Mouse (Mus musculus) forebrain, postnatal 0 days (tissue): ENCODE data around the gene Ctsl. TPM values are rescaled to one million over a fixed set of nuclear protein-coding genes. Genes with fewer than 3 reads are reported as not detected.

Experiments used
- ATAC-seq: fragments of 200-750 bp; cut with Nextera tagmentation; 2 replicates; pipeline ENCODE4 v1.8.0; 2017; ENCODE audit warnings: mild to moderate bottlenecking, moderate library complexity
- DNase-seq: peaks from one replicate; pipeline ENCODE4 v3.0.0-alpha.2; 2015
- H3K27ac ChIP-seq: fragments of 300-500 bp; sonication (generic); 2 replicates; pipeline ENCODE4 v1.5.1; 2014; ENCODE audit warnings: low read depth, mild to moderate bottlenecking, antibody characterized with exemption, low read length, moderate library complexity, mixed read lengths
- H3K27me3 ChIP-seq: fragments of 300-500 bp; sonication (generic); 2 replicates; pipeline ENCODE4 v1.6.1; 2014; ENCODE audit warnings: mild to moderate bottlenecking, low read length, mixed read lengths; ENCODE audit not compliant: insufficient read depth
- H3K36me3 ChIP-seq: fragments of 300-500 bp; sonication (generic); 2 replicates; pipeline ENCODE4 v1.6.1; 2014; ENCODE audit warnings: mild to moderate bottlenecking, moderate library complexity; ENCODE audit not compliant: insufficient read depth
- H3K4me1 ChIP-seq: fragments of 300-500 bp; sonication (generic); 2 replicates; pipeline ENCODE4 v1.6.1; 2014; ENCODE audit warnings: antibody characterized with exemption; ENCODE audit not compliant: insufficient read depth
- H3K4me2 ChIP-seq: fragments of 300-500 bp; sonication (generic); 2 replicates; pipeline ENCODE4 v1.6.1; 2014; ENCODE audit warnings: low read depth, mild to moderate bottlenecking, moderate library complexity
- H3K4me3 ChIP-seq: fragments of 300-500 bp; sonication (generic); 2 replicates; pipeline ENCODE4 v1.5.1; 2014; ENCODE audit warnings: low read depth, low read length, mixed read lengths
- H3K9ac ChIP-seq: fragments of 300-500 bp; sonication (generic); 2 replicates; pipeline ENCODE4 v1.6.1; 2014; ENCODE audit warnings: mild to moderate bottlenecking
- H3K9me3 ChIP-seq: fragments of 300-500 bp; sonication (generic); 2 replicates; pipeline ENCODE4 v1.6.1; 2016; ENCODE audit warnings: low read length
- CTCF ChIP-seq: sonication (generic); IDR thresholded peaks from 2 replicates; pipeline ENCODE4 v1.5.1; 2016; ENCODE audit warnings: antibody characterized with exemption, control low read depth, low read depth
- WGBS: fragments of 180-500 bp; shearing (Covaris S2); extraction: QIAGEN DNeasy Blood & Tissue Kit; methylation state at CpG from one replicate; pipeline ENCODE4 v1.1.7; 2014; 5-methylcytosine and 5-hydroxymethylcytosine counted together
- polyA plus RNA-seq: library from polyadenylated mRNA; unstranded; fragments of >200 nt; fragmentation: Nextera tagmentation; extraction: Ambion mirVana; gene quantifications from 2 replicates; pipeline ENCODE4 v1.2.1, GENCODE M21; 2015
- total RNA-seq: library from RNA; depleted of rRNA; stranded (reverse); fragments of >200 nt; gene quantifications from 2 replicates; pipeline ENCODE4 v1.2.3, GENCODE M21; 2014

The Ctsl gene
- total and polyA plus RNA-seq, 2 experiments from 2014 or later, result 149 to 182 TPM

GRCm38 (mm10) chr13:64333102-64333501 lies 37.6 kb downstream of the Ctsl start:
- Histone ChIP-seq H3K4me3 (no peak overlapping the region), H3K36me3 (no peaks in the 10 kb centered on the region), H3K9ac (no peak overlapping the region), H3K27me3 (no peaks in the 10 kb centered on the region), H3K9me3 (no peaks in the 10 kb centered on the region), H3K4me1 (no peaks in the 10 kb centered on the region), H3K27ac (no peak overlapping the region), H3K4me2 (no peak overlapping the region)
- TF ChIP-seq CTCF, result no peak
- DNase-seq (no peak), ATAC-seq (no peak)
- 92% methylated on average over 3 of the region's 3 CpGs for WGBS

GRCm38 (mm10) chr13:64332321-64332720 lies 38.4 kb downstream of the Ctsl start:
- DNase-seq, result no peak
- H3K27me3 ChIP-seq, result no peaks in the 10 kb centered on the region
- H3K4me1 ChIP-seq, result no peaks in the 10 kb centered on the region
- no peak for TF ChIP-seq CTCF
- 88% methylated on average over 6 of the region's 6 CpGs for WGBS
- H3K9ac ChIP-seq, result no peak overlapping the region
- ATAC-seq, result no peak
- no peaks in the 10 kb centered on the region for H3K36me3 ChIP-seq
- no peaks in the 10 kb centered on the region for H3K9me3 ChIP-seq
- no peak overlapping the region for H3K4me2 ChIP-seq
- H3K4me3 ChIP-seq, result no peak overlapping the region
- no peak overlapping the region for H3K27ac ChIP-seq

DNA sequence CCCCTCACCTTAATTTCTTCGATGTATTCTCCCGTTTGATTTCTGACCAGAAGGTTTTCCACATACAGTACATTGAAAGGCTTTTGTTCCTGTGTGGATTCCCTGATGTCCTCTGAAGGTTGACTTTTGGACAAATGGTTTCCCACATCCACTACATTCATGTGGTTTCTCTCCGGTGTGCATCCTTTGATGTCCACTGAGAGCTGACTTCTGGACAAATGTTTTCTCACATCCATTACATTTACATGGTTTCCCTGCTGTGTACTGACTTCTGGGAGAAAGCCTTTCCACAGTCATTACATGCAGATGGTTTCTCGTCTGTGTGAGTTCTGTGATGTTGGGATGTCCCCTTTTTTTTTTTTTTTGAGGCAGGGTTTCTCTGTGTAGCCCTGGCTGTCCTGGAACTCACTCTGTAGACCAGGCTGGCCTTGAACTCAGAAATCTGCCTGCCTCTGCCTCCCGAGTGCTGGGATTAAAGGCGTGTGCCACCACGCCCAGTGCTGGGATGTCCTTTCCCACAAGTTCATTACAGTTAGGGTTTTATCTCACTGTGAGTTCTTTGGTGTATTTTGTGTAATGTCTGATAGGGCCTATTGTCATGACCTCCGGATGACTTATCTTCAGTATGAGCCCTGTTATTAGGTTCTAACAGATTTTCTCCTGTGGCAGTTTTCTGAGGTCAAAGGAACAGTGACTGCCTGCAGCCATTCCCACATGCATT lies 48.0 kb downstream of the Ctsl start:
- Histone ChIP-seq H3K4me3 (no peak overlapping the region), H3K4me2 (no peak overlapping the region), H3K9ac (no peak overlapping the region), H3K27me3 (no peaks in the 10 kb centered on the region), H3K9me3 (no peaks in the 10 kb centered on the region), H3K27ac (no peak overlapping the region), H3K36me3 (no peaks in the 10 kb centered on the region), H3K4me1 (no peaks in the 10 kb centered on the region)
- no peak for ATAC-seq
- no peak for DNase-seq
- no peak for TF ChIP-seq CTCF
- 91% methylated on average over 8 of the region's 8 CpGs for WGBS

- Histone ChIP-seq H3K27me3 (no peaks in the 10 kb centered on the region), H3K27ac (no peak overlapping the region), H3K4me2 (no peak overlapping the region), H3K4me3 (no peak overlapping the region), H3K4me1 (no peaks in the 10 kb centered on the region), H3K9me3 (no peaks in the 10 kb centered on the region), H3K9ac (no peak overlapping the region), H3K36me3 (no peaks in the 10 kb centered on the region)
- WGBS, result 90% methylated on average over 8 of the region's 8 CpGs
- ATAC-seq, result no peak
- TF ChIP-seq CTCF, result no peak
- no peak for DNase-seq
Observed at GRCm38 (mm10) chr13:64320334-64320733, 50.4 kb downstream of the Ctsl start.

- no peak for DNase-seq
- Histone ChIP-seq H3K9me3 (no peaks in the 10 kb centered on the region), H3K4me2 (no peak overlapping the region), H3K27ac (no peak overlapping the region), H3K4me3 (no peak overlapping the region), H3K4me1 (no peaks in the 10 kb centered on the region), H3K9ac (no peak overlapping the region), H3K27me3 (no peaks in the 10 kb centered on the region), H3K36me3 (no peaks in the 10 kb centered on the region)
- ATAC-seq, result no peak
- TF ChIP-seq CTCF, result no peak
Observed at GRCm38 (mm10) chr13:64319782-64320181, 50.9 kb downstream of the Ctsl start.

DNA sequence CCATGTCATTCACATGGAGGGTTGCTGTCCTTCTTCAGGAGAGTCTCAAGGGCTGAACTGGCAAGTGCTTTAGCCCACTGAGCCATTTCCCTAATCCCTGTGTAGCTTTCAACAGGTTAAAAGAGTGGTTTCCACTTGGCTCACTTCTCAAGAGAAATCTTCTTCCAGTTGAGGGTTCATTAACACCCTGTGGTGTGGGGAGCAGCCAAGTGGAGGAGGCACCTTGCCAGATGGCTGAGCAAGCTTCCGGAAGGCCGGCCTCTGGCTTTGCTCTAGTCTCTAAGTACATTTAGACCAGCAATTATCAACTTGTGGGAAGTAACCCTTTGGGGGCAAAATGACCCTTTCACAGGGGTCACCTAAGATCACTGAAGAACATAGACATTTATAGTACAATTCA lies 52.3 kb downstream of the Ctsl start:
- 38% methylated on average over 2 of the region's 2 CpGs for WGBS
- no peaks in the 10 kb centered on the region for H3K4me1 ChIP-seq
- no peak for TF ChIP-seq CTCF
- no peaks in the 10 kb centered on the region for H3K9me3 ChIP-seq
- no peaks in the 10 kb centered on the region for H3K27me3 ChIP-seq
- ATAC-seq (no peak), DNase-seq (peak; percentile 20)
- no peaks in the 10 kb centered on the region for H3K36me3 ChIP-seq
- no peak overlapping the region for H3K9ac ChIP-seq
- no peak overlapping the region for H3K4me2 ChIP-seq
- no peak overlapping the region for H3K4me3 ChIP-seq
- no peak overlapping the region for H3K27ac ChIP-seq

- Histone ChIP-seq H3K36me3 (no peaks in the 10 kb centered on the region), H3K9me3 (no peaks in the 10 kb centered on the region), H3K27ac (no peak overlapping the region), H3K4me1 (peaks cover 9% of the 10 kb centered on the region), H3K9ac (no peak overlapping the region), H3K4me2 (no peak overlapping the region), H3K4me3 (no peak overlapping the region), H3K27me3 (no peaks in the 10 kb centered on the region)
- peak; percentile 75 for TF ChIP-seq CTCF
- DNase-seq, result peak; percentile 74
- no peak for ATAC-seq
- WGBS, result 4% methylated on average over 3 of the region's 3 CpGs
Observed at GRCm38 (mm10) chr13:64315483-64316050, 55.1 kb downstream of the Ctsl start.
